Mouse (Mus musculus) left cerebral cortex, adult 6 months (tissue): ENCODE data around the gene Acad11. TPM values are rescaled to one million over a fixed set of nuclear protein-coding genes. Genes with fewer than 3 reads are reported as not detected.

Experiments
- long read RNA-seq, 2 experiments: library from polyadenylated mRNA; unstranded; transcript quantifications; one replicate each; pipeline ENCODE4 v2.0.0; 2019 to 2020
- polyA plus RNA-seq: library from polyadenylated mRNA; unstranded; fragments of <200 nt; fragmentation: Nextera tagmentation; gene quantifications from 2 replicates; pipeline ENCODE4 v1.2.3, GENCODE M21; 2021

The Acad11 gene
- 11.5 and 12.0 TPM in 2 replicates for polyA plus RNA-seq
- long read RNA-seq, experiment 1, transcript Acad11-201 (20 exons, 3,444 nt), result major isoform, 74 of 88 reads
- long read RNA-seq, experiment 1, partial matches to known transcripts, result 8 of 88 reads
- long read RNA-seq, experiment 1, other reads (novel, unspliced or antisense), result 6 of 88 reads
- long read RNA-seq, experiment 2, transcript Acad11-201 (20 exons, 3,444 nt), result major isoform, 8 of 22 reads
- long read RNA-seq, experiment 2, partial matches to known transcripts, result 11 of 22 reads
- long read RNA-seq, experiment 2, other reads (novel, unspliced or antisense), result 3 of 22 reads

DNA sequence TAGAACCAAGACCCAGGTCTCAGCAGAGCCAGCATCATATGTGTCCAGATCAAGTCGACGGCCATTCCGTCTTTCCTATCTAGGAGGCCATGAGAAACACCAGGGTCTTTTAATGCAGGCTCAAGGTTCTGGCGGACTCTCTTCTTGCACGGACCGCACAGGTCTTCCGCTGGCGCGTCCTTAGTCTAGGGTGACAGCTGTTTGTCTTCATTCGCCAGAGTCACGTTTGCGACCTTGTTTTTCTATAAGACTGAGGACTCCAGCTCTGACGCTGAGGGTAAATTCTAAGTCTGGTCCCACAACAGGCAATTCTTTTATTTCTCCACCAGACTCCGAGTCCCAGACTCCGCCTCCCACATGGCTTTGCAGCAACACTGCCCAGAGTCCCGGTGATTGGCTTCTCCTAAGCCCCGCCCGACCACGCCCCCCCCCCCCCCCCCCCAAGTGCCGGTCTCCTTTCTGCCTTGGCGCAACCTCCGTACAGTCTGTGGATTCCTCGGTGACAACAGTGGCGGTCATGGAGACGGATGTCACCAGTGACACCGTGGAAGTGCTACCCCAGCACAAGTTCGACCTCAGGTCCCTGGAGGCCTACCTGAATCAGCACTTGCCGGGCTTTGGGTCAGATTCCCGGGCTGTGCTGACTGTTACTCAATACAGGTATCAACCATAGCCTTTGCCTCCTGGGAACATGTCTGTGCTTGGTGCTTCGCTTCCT, at the start of gene Acad11:
Gene Acad11 (plus strand): TSS at position 134 of the 718 bp plus-strand sequence.

GRCm38 (mm10) chr9:104040362-104040761, 22.8 kb upstream of the Acad11 start, which contains the start of gene Gm28305:
Gene Gm28305, plus strand, starts transcription at chr9:104040662.

GRCm38 (mm10) chr9:104062430-104063243, 540 bp upstream of the Acad11 start, which contains the start of gene Uba5:
Gene Uba5, minus strand, starts transcription at chr9:104063134.

GRCm38 (mm10) chr9:104126833-104127232, 63.7 kb downstream of the Acad11 start, which contains the start of gene Ackr4:
Gene Ackr4, minus strand, starts transcription at chr9:104126933.

Other genes with a start within 250 kb of the Acad11 start
- gene Nphp3, start 60.8 kb upstream of the Acad11 start, polyA plus RNA-seq, result 0.74 and 0.90 TPM in 2 replicates
- not detected in 2 replicates for gene Gm28305, start 22.7 kb upstream of the Acad11 start, polyA plus RNA-seq
- gene Uba5, start 243 bp upstream of the Acad11 start, polyA plus RNA-seq, result 45.5 and 56.7 TPM in 2 replicates
- 0.06 and 0.11 TPM in 2 replicates for gene Ackr4, start 63.6 kb downstream of the Acad11 start, polyA plus RNA-seq
- gene Dnajc13, start 199.6 kb downstream of the Acad11 start, polyA plus RNA-seq, result 7.7 and 9.4 TPM in 2 replicates